Comparison of ENCODE assay signal across 8 mouse cellular contexts in the genomic region with DNA sequence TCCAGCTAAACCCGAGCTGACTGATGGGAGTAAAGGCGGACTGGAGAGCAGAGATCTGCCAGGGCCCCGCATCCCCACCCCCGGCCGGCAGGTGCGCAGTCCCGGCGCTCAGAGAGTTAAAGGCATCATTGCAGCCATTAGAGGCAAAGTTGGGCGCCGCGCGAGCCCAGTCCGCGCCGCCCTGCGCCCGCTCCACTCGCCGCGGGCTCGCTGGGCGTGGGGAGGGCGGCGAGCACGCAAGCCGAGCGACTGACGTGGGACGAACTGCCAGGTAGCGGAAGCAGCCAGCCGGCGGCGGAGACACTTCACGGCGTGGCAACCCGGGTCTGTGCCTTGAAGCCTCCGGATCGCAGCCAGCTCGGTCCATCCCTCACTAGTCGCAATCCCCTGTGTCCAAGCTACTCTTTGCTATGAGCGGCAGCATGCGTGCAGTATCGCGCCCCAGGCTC. TPM values are rescaled to one million over a fixed set of nuclear protein-coding genes. Genes with fewer than 3 reads are reported as not detected.
DNase-seq lines count a peak whose midpoint lies in the region; ATAC-seq lines count a peak whose summit lies in the region.

TSS of gene Vstm2a (plus strand) at position 252 of the 449 bp plus-strand sequence.

- intact Hi-C loops in gastrocnemius, postnatal 36 days (cut with DNase I), result no loop called here

- H3K9ac ChIP-seq in hindbrain, embryonic 16.5 days (ENCODE audit: low read depth, low read length), result peak within 1 kb of the TSS; percentile 80

- H3K27ac ChIP-seq in forebrain, embryonic 10.5 days, result peak within 1 kb of the TSS; percentile 68
- H3K27ac ChIP-seq in hindbrain, embryonic 16.5 days (ENCODE audit: low read depth, low read length), result peak within 1 kb of the TSS; percentile 89

- WGBS in forebrain, embryonic 10.5 days, result under 1% methylated on average over 44 of the region's 44 CpGs
- WGBS in hindbrain, embryonic 16.5 days, result under 1% methylated on average over 42 of the region's 44 CpGs

- H3K9me3 ChIP-seq in forebrain, embryonic 10.5 days, result no peaks in the 10 kb centered on the region
- H3K9me3 ChIP-seq in hindbrain, embryonic 16.5 days (ENCODE audit: control insufficient read depth, low read length), result no peaks in the 10 kb centered on the region

- peak within 1 kb of the TSS; percentile 76 for H3K4me2 ChIP-seq in hindbrain, embryonic 16.5 days (ENCODE audit: low read length)

- no peaks in the 10 kb centered on the region for H3K36me3 ChIP-seq in forebrain, embryonic 10.5 days (replicated peaks)
- no peaks in the 10 kb centered on the region for H3K36me3 ChIP-seq in hindbrain, embryonic 16.5 days (ENCODE audit: control insufficient read depth, insufficient read depth, low read length)

- peak; percentile 86 for ATAC-seq in hindbrain, embryonic 16.5 days

- H3K4me3 ChIP-seq in forebrain, embryonic 10.5 days, result peak within 1 kb of the TSS; percentile 68
- H3K4me3 ChIP-seq in hindbrain, embryonic 16.5 days (ENCODE audit: low read length), result peak within 1 kb of the TSS; percentile 74

- DNase-seq in gastrocnemius, postnatal 10 days, result peak; percentile 40
- no peak for DNase-seq in gastrocnemius, postnatal 36 days
- DNase-seq in brain, adult 2 months (ENCODE audit: low read depth, low spot score), result peak; percentile 90
- peak; percentile 60 for DNase-seq in forebrain, embryonic 10.5 days (ENCODE audit: extremely low spot score, low spot score)
- DNase-seq in left cerebral cortex, adult 8-10 months (ENCODE audit: low spot score in 2 of 2), result peak; percentile 67 to 73
- DNase-seq in neural tube, embryonic 10.5 days (ENCODE audit: extremely low spot score, low spot score), result peak; percentile 71
- no peak for DNase-seq in spleen, postnatal 36 days (ENCODE audit: low spot score in 2 of 2)

- peaks cover 24% of the 10 kb centered on the region for H3K4me1 ChIP-seq in forebrain, embryonic 10.5 days
- no peaks in the 10 kb centered on the region for H3K4me1 ChIP-seq in hindbrain, embryonic 16.5 days (ENCODE audit: control insufficient read depth, insufficient read depth, low read depth, low read length)

- H3K27me3 ChIP-seq in forebrain, embryonic 10.5 days (ENCODE audit: poor library complexity, severe bottlenecking), result peaks cover 52% of the 10 kb centered on the region
- no peaks in the 10 kb centered on the region for H3K27me3 ChIP-seq in hindbrain, embryonic 16.5 days (replicated peaks; ENCODE audit: control insufficient read depth, insufficient read depth, low read length)

RNA-seq across cellular contexts. Expression of gene Vstm2a, which starts in this region (rescaled TPM):
- 1 to 10 TPM; 1.3 to 1.5 TPM for total RNA-seq in gastrocnemius, postnatal 10 days (2021)
- total RNA-seq in gastrocnemius, postnatal 36 days (2021), result under 1 TPM in 1 of 2 experiments, not detected in 1; 0.15 TPM
- 0.14 and 0.79 TPM in 2 replicates for polyA plus RNA-seq in forebrain, embryonic 10.5 days (2016; fragmentation: Nextera tagmentation; extraction: Ambion mirVana)
- polyA plus RNA-seq in hindbrain, embryonic 16.5 days (2015; fragmentation: Nextera tagmentation; extraction: Ambion mirVana), result 91.1 and 94.9 TPM in 2 replicates
- total RNA-seq in left cerebral cortex, adult 8-10 months (2022), result 100 to 1,000 TPM; 117 to 143 (median 124) TPM

Comparison
In these comparisons a context has a peak if more than half of its experiments do, and no peak if none do; other contexts are left out.
1. RNA of gene Vstm2a (total RNA-seq): 117 to 143 TPM in left cerebral cortex, adult 8-10 months; 1.3 to 1.5 TPM in gastrocnemius, postnatal 10 days and 0.15 TPM in gastrocnemius, postnatal 36 days; every median in the first group is over 10 times any median in the second.
2. RNA of gene Vstm2a (polyA plus RNA-seq): 91.1 to 94.9 TPM in hindbrain, embryonic 16.5 days; 0.14 to 0.79 TPM in forebrain, embryonic 10.5 days; every median in the first group is over 10 times any median in the second.
3. DNase-seq: peak in gastrocnemius, postnatal 10 days (single experiment), brain, adult 2 months (single experiment), left cerebral cortex, adult 8-10 months (2 of 2) and neural tube, embryonic 10.5 days (single experiment); none in gastrocnemius, postnatal 36 days (0 of 2) and spleen, postnatal 36 days (0 of 2).
4. Peak in DNase-seq, H3K4me3 ChIP-seq and H3K27ac ChIP-seq in forebrain, embryonic 10.5 days; RNA of the gene not detected or under 1 TPM.